Mouse (Mus musculus) neural tube, embryonic 15.5 days (tissue): ENCODE results near the gene Pnliprp2. TPM values are rescaled to one million over a fixed set of nuclear protein-coding genes. Genes with fewer than 3 reads are reported as not detected.
A peak's percentile ranks its signal among the peaks of the same experiment; 100 is the strongest.

Experiments used
- ATAC-seq: fragments of 200-750 bp; cut with Nextera tagmentation; 2 replicates; pipeline ENCODE4 v1.8.0; 2017; ENCODE audit warnings: mild to moderate bottlenecking, moderate TSS enrichment, moderate library complexity; ENCODE audit not compliant: low FRiP score
- H3K27ac ChIP-seq: fragments of 300-500 bp; sonication (generic); replicated peaks from 2 replicates; pipeline ENCODE4 v1.5.1; 2015; ENCODE audit warnings: mild to moderate bottlenecking, inconsistent platforms
- H3K27me3 ChIP-seq: fragments of 300-500 bp; sonication (generic); replicated peaks from 2 replicates; pipeline ENCODE4 v1.6.1; 2015; ENCODE audit warnings: inconsistent platforms
- H3K36me3 ChIP-seq: fragments of 300-500 bp; sonication (generic); 2 replicates; pipeline ENCODE4 v1.6.1; 2015; ENCODE audit warnings: inconsistent platforms
- H3K4me1 ChIP-seq: fragments of 300-500 bp; sonication (generic); 2 replicates; pipeline ENCODE4 v1.6.1; 2015; ENCODE audit warnings: inconsistent platforms
- H3K4me2 ChIP-seq: fragments of 300-500 bp; sonication (generic); 2 replicates; pipeline ENCODE4 v1.6.1; 2015; ENCODE audit warnings: inconsistent platforms, mild to moderate bottlenecking, moderate library complexity
- H3K4me3 ChIP-seq: fragments of 300-500 bp; sonication (generic); replicated peaks from 2 replicates; pipeline ENCODE4 v1.5.1; 2015; ENCODE audit warnings: mild to moderate bottlenecking, inconsistent platforms
- H3K9ac ChIP-seq: fragments of 300-500 bp; sonication (generic); replicated peaks from 2 replicates; pipeline ENCODE4 v1.6.1; 2015; ENCODE audit warnings: mild to moderate bottlenecking, inconsistent platforms
- H3K9me3 ChIP-seq: fragments of 300-500 bp; sonication (generic); replicated peaks from 2 replicates; pipeline ENCODE4 v1.6.1; 2016; ENCODE audit warnings: inconsistent platforms
- WGBS: fragments of 180-500 bp; shearing (Covaris S2); methylation state at CpG from one replicate; pipeline ENCODE4 v1.1.7; 2015; ENCODE audit warnings: mixed read lengths; 5-methylcytosine and 5-hydroxymethylcytosine counted together
- polyA plus RNA-seq: library from polyadenylated mRNA; unstranded; fragments of >200 nt; fragmentation: Nextera tagmentation; extraction: Ambion mirVana; gene quantifications from 2 replicates; pipeline ENCODE4 v1.2.1, GENCODE M21; 2015

The Pnliprp2 gene
- polyA plus RNA-seq, 1 experiment from 2014 or later: not detected

DNA sequence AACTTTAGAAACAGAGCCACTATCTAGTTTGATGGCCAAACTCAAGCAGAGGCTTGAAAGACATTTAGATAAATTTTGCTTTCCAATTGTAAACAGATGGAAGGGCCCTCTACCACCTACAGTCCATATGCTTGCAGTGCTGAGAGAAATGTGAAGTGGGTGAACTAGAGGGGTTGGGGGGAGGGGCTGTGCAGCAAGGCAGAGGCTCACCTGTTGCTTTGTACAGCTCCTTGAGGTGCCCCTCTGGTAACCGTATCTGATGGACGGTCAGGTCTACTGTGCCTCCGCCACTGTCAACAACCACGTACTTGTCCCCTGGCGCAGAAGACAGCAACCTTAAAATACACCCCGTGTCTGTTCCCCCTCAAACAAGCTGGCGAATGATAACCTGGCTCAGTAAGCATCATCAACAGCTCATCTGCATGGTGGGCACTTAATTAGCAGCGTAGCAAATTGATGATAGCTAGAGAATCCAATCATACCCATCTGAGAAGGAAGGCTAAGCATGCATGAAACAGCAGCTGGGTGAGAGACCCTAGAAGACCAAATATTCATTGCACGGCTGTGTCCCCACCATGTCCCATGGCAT lies 45.8 kb downstream of the Pnliprp2 start:
- H3K4me1 ChIP-seq: peaks cover 11% of the 10 kb centered on the region; the same call in 1 of the 2 replicates
- no peaks in the 10 kb centered on the region for H3K9me3 ChIP-seq
- ATAC-seq: no peak
- H3K36me3 ChIP-seq: peaks cover 35% of the 10 kb centered on the region
- no peaks in the 10 kb centered on the region for H3K27me3 ChIP-seq
- H3K9ac ChIP-seq: no peak overlapping the region
- H3K4me3 ChIP-seq: no peak overlapping the region
- no peak overlapping the region for H3K27ac ChIP-seq
- no peak overlapping the region for H3K4me2 ChIP-seq
- 78% methylated on average over 9 of the region's 9 CpGs for WGBS

DNA sequence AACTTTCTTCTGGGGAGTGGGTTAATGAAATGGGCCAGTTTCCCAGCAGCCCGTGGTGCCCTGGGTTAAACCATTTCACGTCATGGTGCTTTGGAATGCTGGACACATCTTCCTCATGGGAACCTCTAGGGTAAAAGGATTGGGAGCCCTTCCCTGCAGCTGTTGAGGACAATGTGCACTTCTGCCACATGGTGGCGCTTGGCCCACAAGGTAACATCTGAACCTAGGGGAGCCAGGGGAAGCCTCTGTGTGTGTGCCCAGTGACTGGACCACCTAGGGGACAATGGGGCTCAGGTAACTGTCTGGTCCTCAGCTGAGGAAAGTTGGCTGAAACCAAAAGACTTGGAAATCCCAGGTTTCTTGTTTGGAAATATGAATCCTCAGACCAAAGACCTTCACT lies 46.8 kb downstream of the Pnliprp2 start:
- 7% methylated on average over 3 of the region's 3 CpGs for WGBS
- peak; percentile 74; the same call in 1 of the 2 replicates for ATAC-seq
- H3K27ac ChIP-seq: no peak overlapping the region
- no peaks in the 10 kb centered on the region for H3K27me3 ChIP-seq
- no peak overlapping the region for H3K4me3 ChIP-seq
- H3K4me2 ChIP-seq: no peak overlapping the region
- peaks cover 26% of the 10 kb centered on the region for H3K36me3 ChIP-seq
- H3K9ac ChIP-seq: no peak overlapping the region
- peaks cover 11% of the 10 kb centered on the region; the same call in 1 of the 2 replicates for H3K4me1 ChIP-seq
- H3K9me3 ChIP-seq: no peaks in the 10 kb centered on the region

DNA sequence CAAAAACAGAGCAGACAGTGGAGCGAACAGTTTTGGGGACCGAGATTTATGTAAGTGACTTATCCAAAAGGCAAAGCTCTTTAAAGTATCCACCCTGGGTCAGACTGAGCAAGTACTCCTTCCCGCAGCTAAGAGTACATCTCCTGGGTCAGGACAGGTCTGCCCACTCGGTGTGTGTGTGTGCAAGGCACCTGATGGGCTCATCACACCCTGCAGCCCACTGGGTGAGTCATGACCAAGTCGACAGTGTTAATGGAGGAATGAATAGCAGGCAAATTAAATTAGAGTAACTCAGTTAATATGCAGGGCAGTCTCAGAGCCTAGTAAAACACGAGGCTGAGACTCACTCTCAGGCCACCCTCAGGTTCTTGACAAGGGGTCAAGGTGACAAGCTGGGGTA lies 49.3 kb downstream of the Pnliprp2 start:
- no peaks in the 10 kb centered on the region for H3K9me3 ChIP-seq
- H3K4me1 ChIP-seq: peaks cover 11% of the 10 kb centered on the region; the same call in 1 of the 2 replicates
- no peaks in the 10 kb centered on the region for H3K27me3 ChIP-seq
- peaks cover 12% of the 10 kb centered on the region; the same call in 1 of the 2 replicates for H3K36me3 ChIP-seq
- H3K27ac ChIP-seq: no peak overlapping the region
- no peak overlapping the region for H3K4me3 ChIP-seq
- no peak overlapping the region for H3K4me2 ChIP-seq
- 84% methylated on average over 6 of the region's 6 CpGs for WGBS
- H3K9ac ChIP-seq: no peak overlapping the region
- no peak for ATAC-seq

DNA sequence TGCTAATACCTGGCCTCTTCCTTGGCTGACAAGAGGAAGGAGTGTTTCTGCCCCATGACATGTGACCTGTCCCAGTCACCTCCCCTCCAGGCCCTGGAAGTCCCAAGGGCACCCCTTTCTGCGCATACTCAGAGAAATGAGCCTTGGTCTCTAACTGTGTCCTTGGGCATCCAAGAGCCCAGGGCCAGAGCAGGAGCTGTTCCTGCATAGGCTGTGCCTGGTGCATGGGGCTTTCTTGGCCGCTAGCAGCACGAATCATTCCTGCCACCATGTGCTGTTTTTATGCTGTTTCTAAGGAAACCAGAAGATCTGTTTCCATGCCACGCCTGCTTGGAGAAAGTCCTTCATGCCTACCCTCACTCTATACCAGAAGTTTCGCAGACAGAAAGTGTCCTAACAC lies 51.0 kb downstream of the Pnliprp2 start:
- H3K27me3 ChIP-seq: no peaks in the 10 kb centered on the region
- H3K9me3 ChIP-seq: no peaks in the 10 kb centered on the region
- peaks cover 11% of the 10 kb centered on the region; the same call in 1 of the 2 replicates for H3K4me1 ChIP-seq
- H3K27ac ChIP-seq: no peak overlapping the region
- no peak overlapping the region for H3K4me3 ChIP-seq
- ATAC-seq: no peak
- no peak overlapping the region for H3K4me2 ChIP-seq
- 79% methylated on average over 5 of the region's 5 CpGs for WGBS
- H3K9ac ChIP-seq: no peak overlapping the region
- H3K36me3 ChIP-seq: peaks cover 4% of the 10 kb centered on the region; the same call in 1 of the 2 replicates

DNA sequence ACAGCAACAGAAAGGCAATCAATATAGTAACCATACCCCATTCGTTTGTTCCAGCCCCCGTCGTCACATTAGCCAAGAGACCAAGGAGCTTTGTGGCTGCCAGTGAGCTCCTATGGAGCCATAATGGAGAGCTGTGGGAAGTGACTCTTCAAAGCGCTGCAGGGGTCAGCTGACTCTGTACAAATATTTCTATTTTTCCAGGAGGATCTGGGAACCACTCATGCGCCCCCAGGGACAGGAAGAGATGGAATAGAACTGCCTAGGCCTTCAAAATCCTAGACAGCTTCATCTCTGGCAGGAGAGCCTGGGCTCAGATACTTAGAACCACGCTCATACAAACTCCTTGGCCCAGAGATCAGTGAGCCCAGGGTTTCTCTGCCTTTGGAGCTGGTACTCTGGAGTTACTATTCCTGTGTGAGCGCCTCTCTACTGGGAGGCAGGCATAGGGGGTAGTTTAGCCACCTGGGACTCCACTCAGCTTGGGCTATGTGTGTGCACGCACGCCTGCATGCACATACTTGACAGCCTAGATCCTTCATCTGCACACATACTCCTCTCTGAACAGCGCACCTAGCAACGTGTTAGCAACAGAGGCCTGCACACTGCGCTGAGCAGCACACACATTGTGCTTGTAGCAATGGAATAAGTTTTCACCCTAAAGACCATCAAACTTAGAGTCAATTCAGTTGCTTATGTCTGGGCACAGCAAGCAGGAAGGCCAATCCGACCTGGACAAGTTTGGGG lies 55.8 kb downstream of the Pnliprp2 start:
- Histone ChIP-seq H3K9ac (no peak overlapping the region), H3K36me3 (peaks cover 15% of the 10 kb centered on the region), H3K4me1 (no peaks in the 10 kb centered on the region), H3K4me3 (no peak overlapping the region), H3K27me3 (no peaks in the 10 kb centered on the region), H3K27ac (no peak overlapping the region), H3K4me2 (no peak overlapping the region), H3K9me3 (no peaks in the 10 kb centered on the region)
- ATAC-seq: no peak
- WGBS: 79% methylated on average over 13 of the region's 13 CpGs

DNA sequence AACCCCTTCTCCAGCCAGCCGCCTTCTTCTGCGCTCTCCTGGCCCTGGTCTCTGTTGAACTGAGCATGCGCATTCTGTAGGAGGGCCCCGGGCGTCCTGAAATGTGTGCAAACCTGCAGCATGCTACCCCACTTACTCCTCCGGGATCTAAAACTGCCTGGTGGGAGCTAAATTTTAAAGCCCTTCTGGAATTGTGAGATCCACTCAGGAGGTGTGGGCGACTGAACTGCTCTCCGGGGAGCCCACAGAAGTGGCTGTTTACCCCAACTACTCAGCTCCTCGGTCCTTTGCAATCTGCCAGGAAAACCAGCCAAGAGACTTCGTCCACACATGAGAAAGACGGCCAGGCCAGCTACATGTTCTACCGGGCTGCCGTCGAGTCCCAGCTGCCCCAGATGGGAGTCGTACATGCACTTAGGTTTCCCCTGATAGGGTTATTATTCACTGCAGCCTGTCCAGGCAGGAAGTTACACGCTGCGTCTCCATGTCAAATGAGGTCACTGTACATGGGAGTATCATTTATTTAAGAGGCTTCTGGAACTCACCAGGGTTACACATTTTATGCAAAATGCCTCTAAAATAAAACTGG lies 57.0 kb downstream of the Pnliprp2 start:
- H3K36me3 ChIP-seq: peaks cover 18% of the 10 kb centered on the region
- H3K4me1 ChIP-seq: no peaks in the 10 kb centered on the region
- no peak overlapping the region for H3K9ac ChIP-seq
- H3K27me3 ChIP-seq: no peaks in the 10 kb centered on the region
- no peaks in the 10 kb centered on the region for H3K9me3 ChIP-seq
- H3K4me2 ChIP-seq: no peak overlapping the region
- no peak for ATAC-seq
- H3K4me3 ChIP-seq: no peak overlapping the region
- 57% methylated on average over 17 of the region's 17 CpGs for WGBS
- no peak overlapping the region for H3K27ac ChIP-seq

DNA sequence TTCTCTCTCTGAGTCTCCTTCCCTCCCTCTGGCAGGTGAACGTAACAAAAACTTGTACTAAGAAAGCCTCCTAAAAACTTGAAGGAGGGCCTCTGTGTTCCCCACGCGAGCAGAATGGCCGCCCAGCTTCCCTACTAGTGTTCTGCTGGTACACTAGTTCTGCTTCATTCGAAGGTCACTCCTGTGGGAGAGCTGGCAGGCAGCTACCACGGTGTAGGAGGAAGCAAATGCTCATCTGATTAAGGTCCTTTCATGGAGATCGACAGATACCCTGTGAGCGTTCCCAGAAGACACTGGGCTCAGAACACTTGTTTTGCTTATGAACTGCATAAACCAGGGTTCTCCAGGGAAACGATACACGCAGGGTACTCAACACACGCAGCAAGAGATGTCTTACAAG lies 57.9 kb downstream of the Pnliprp2 start:
- Histone ChIP-seq H3K9ac (no peak overlapping the region), H3K9me3 (no peaks in the 10 kb centered on the region), H3K4me3 (no peak overlapping the region), H3K27me3 (no peaks in the 10 kb centered on the region), H3K27ac (no peak overlapping the region), H3K36me3 (peaks cover 18% of the 10 kb centered on the region), H3K4me2 (no peak overlapping the region), H3K4me1 (peaks cover 4% of the 10 kb centered on the region)
- ATAC-seq: no peak
- WGBS: 83% methylated on average over 11 of the region's 11 CpGs

DNA sequence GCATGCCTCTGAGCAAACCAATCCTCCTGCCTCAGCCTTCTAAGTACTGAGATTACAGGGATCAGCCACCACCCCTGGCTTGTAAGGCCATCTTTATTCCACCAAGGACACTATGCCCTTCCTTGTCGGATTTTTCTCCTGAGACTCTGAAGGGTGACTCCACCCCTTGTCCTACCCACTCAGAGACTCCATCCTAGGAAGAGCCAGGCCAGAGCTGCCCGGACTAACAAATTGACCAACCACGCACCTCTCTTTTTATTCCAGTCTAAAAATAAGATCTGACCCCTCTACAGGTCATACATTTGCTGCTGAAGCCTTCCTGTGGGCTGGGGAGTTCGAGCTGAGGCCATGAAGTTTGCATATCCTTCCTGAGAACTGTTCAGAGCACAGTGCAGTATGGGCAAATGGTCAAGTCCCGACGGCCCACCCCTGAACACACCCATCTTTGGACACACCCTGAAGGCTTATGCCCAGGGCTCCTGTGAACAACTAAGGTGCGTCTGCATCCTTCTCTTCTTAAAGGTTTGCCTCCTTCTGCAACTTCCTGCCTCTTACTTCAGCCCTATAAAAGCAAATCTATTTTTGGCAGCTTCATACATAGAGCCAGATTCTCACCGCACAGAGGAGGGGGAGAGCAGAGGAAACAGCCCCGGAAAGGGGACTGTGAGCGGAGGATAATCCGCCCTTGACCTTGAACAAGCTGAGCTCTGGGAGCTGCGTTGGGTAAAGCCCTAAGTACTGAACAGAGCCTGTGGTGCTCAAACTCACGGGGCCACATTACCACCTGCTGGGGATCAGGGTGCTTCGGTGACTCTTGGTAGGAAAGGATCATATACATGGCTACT lies 59.3 kb downstream of the Pnliprp2 start:
- no peak overlapping the region for H3K4me2 ChIP-seq
- no peaks in the 10 kb centered on the region for H3K9me3 ChIP-seq
- no peak overlapping the region for H3K9ac ChIP-seq
- H3K27ac ChIP-seq: no peak overlapping the region
- WGBS: 86% methylated on average over 14 of the region's 14 CpGs
- no peaks in the 10 kb centered on the region for H3K27me3 ChIP-seq
- peaks cover 18% of the 10 kb centered on the region for H3K36me3 ChIP-seq
- H3K4me3 ChIP-seq: no peak overlapping the region
- ATAC-seq: no peak
- peaks cover 11% of the 10 kb centered on the region for H3K4me1 ChIP-seq

DNA sequence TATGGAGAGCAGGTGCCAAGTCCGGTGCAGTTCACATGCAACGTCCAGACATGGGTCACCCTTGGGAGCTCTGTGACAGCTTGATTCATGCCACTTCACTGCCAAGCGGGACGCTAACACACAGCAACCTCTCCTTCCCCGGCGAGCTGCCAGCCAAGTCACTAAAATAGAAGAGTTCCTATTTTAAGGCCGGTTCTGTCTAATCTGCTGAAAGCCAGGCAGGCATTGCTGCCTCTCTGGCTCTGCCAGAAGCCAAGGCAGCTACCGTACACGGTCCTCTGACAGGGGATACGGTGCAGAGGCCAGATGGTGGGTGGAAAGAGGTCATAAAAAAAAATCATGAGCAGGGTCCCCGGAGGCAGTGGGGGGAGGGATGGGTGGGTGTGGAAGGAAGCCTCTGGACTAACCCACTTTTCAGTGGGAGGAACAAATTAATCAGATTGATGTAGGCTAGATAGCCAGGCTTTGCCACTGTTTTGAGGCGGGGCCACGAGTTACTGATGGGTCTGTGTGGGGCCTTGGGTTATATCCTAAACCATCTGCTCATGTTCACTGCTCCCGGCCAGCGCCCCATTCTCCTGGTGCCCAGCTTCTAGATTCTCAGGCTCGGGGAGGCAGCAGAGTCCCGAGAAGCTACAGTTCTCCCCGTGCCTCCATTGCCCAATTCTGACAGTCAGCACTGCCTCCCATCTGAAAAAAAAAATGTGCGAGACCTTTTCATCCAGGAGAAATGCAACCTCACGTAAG lies 63.1 kb downstream of the Pnliprp2 start:
- Histone ChIP-seq H3K4me2 (no peak overlapping the region), H3K4me3 (no peak overlapping the region), H3K36me3 (peaks cover 34% of the 10 kb centered on the region), H3K27ac (peak overlapping the region; percentile 42), H3K9ac (no peak overlapping the region), H3K9me3 (no peaks in the 10 kb centered on the region), H3K27me3 (no peaks in the 10 kb centered on the region), H3K4me1 (peaks cover 11% of the 10 kb centered on the region)
- 28% methylated on average over 20 of the region's 20 CpGs for WGBS
- ATAC-seq: no peak

DNA sequence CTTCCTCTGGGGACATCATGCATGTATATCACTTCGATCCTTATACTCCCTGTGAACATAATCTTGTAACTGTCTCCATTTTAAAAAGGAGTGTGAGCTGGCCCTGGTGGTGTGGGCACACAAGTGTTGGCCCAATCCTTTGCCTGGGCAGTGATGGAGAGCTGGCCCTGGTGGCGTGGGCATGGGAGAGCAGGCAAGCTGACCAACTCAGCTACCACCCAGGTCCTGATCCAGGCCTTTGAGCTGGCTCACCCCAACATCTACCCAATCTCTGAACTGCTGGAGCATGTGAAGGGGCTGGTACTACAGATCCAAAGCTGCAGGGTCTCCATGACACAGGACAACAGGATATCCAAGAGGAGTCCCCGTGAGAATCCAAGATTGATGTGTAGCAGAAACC lies 63.8 kb downstream of the Pnliprp2 start:
- H3K27ac ChIP-seq: no peak overlapping the region
- 82% methylated on average over 3 of the region's 3 CpGs for WGBS

DNA sequence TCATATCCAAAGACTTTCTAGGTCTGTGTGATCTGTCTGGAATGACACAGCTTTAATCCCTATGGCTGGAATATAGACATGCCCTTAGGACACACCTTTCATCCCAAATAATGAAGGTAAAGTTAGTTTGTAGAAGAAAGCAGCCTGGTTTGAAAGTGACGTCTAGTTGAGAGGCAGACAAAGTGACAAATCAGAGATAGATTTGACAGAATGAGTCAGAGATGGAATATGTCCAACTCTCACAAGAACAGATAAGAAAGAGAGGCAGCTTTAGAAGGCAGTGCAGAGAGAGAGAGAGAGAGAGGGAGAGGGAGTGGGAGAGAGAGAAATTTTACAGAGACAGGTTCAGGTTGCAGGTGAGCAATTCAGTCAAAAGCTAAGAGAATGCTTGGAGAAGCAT lies 64.8 kb downstream of the Pnliprp2 start:
- no peak overlapping the region for H3K4me2 ChIP-seq
- no peaks in the 10 kb centered on the region for H3K27me3 ChIP-seq
- no peak overlapping the region for H3K9ac ChIP-seq
- H3K9me3 ChIP-seq: no peaks in the 10 kb centered on the region
- 88% methylated on average over 1 of the region's 1 CpGs for WGBS
- H3K27ac ChIP-seq: no peak overlapping the region
- no peak for ATAC-seq
- peaks cover 24% of the 10 kb centered on the region for H3K4me1 ChIP-seq
- no peak overlapping the region for H3K4me3 ChIP-seq
- peaks cover 28% of the 10 kb centered on the region for H3K36me3 ChIP-seq

More for the DNA sequence above, 63.8 kb downstream of the Pnliprp2 start:
- Histone ChIP-seq H3K36me3 (peaks cover 34% of the 10 kb centered on the region), H3K4me1 (peaks cover 13% of the 10 kb centered on the region), H3K4me3 (no peak overlapping the region), H3K4me2 (no peak overlapping the region), H3K27me3 (no peaks in the 10 kb centered on the region), H3K9me3 (no peaks in the 10 kb centered on the region), H3K9ac (no peak overlapping the region)
- no peak for ATAC-seq
